Mouse (Mus musculus): ENCODE measurements at regions not wholly inside any gene's neighbourhood (a gene's known extent, or its start where the extent isn't known, plus 50 kb on each side); places are given as distances from the start of the nearest gene placed in this dataset.

DNA sequence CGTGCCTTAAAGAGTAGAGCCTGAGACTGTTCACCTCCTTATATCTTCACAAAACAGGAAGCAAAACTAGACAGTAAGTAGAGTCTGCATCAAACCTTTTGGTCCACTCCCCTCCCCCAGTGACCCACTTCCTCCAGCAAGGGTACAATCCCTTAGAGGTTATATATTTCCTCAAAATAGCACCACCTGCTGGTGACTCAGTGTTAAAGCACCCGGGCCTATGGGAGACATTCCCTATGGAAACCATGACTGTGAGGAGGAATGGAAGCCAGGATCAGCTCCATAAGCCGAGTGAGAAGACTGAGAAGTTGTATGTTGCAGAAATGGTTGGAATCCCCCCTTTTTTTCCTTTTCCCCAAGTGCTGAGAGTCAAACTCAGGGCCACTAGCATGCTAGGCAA, 66.5 kb upstream of the 4931429L15Rik start:
- DNase-seq, result no peak

DNA sequence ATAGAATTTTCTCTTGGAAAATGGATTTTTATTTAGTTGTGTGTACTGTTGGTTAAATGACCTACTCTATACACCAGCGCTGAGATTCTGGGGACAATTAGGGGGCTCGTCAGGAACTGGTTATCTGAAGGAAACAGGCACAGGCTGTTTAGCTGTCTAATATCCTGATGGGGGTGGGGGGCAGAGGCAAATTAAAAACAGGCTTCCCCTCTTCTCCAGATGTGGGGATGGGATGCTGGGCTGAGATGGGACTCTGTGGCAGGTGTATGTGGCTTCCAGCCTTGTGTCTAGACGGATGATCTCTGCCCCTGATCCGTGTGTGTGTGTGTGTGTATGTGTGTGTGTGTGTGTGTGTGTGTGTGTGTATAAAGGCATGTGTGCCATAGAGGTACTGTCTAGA, 61.6 kb upstream of the 4931429L15Rik start:
- DNase-seq, result no peak

DNA sequence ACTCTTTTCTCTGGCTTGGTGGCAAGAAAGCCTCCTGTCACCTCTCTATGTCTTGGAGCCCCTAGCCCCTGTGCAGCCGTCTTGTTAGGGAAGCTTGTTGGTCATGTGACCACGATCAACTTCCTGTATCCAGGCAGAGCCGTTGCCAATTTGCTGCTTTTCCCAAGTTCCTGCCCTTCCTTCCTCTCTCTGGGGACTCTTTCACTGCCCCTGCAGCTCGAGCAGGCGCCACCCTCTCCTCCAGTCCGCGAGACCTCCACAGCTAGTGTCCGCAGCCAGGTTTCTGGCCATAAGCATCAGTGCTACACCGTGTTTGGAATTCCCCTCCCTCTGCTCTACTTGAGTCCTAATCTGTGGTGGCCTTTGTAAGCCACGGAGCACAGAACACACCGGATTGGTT, 59.7 kb upstream of the 4931429L15Rik start:
- no peak for DNase-seq

DNA sequence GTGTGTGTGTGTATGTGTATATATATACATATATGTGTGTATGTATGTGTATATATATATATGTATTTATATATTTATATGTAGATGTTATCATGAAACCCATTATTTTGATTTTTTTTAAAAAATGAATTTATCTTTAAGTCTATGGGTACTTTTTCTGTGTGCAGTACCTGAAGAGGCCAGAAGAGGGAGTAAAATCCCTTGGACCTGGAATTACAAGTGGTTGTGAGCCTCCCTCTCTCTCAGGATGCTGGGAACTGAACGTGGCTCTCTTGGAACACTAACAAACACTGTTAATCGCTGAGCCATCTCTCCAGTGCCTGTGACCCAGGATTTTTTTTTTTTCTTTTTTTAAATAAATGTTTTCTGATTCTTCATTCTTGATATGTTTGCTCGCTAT, 58.6 kb upstream of the 4931429L15Rik start:
- no peak for DNase-seq
